Mouse (Mus musculus): Measurements from ENCODE around the gene Fbxw24.
"Not testable (repeated sequence)": the region's sequence is repeated elsewhere in the genome, so short reads cannot be mapped to it uniquely, and the experiment has no call there.

Gene Fbxw24

GRCm38 (mm10) chr9:109625957-109626356 is at the start of gene Fbxw24:
TSS of gene Fbxw24 (minus strand) at chr9:109626057.
- not testable (repeated sequence) for DNase-seq (ENCODE audit: low read depth, low spot score)

GRCm38 (mm10) chr9:109664552-109664951 is 38.7 kb upstream of the Fbxw24 start, which contains the start of gene Fbxw25:
TSS of gene Fbxw25 (minus strand) at chr9:109664652.
- not testable (repeated sequence) for DNase-seq (ENCODE audit: low read depth, low spot score)

GRCm38 (mm10) chr9:109606837-109607236 is 19.0 kb downstream of the Fbxw24 start:
- peak; percentile 2 for DNase-seq (ENCODE audit: low read depth, low spot score)

GRCm38 (mm10) chr9:109602128-109602527 is 23.7 kb downstream of the Fbxw24 start:
- DNase-seq (ENCODE audit: low read depth, low spot score): not testable (repeated sequence)

GRCm38 (mm10) chr9:109597226-109597625 is 28.6 kb downstream of the Fbxw24 start:
- DNase-seq (ENCODE audit: low read depth, low spot score): no peak

- DNase-seq (ENCODE audit: low read depth, low spot score): no peak
These were observed 31.0 kb downstream of the Fbxw24 start for GRCm38 (mm10) chr9:109594866-109595265.

- DNase-seq (ENCODE audit: low read depth, low spot score): not testable (repeated sequence)
These were observed 57.7 kb downstream of the Fbxw24 start, which contains the start of gene Fbxw15 for GRCm38 (mm10) chr9:109568162-109568561. TSS of gene Fbxw15 (minus strand) at chr9:109568262.

GRCm38 (mm10) chr9:109565546-109565945 is 60.3 kb downstream of the Fbxw24 start:
- no peak for DNase-seq (ENCODE audit: low read depth, low spot score)

- not testable (repeated sequence) for DNase-seq (ENCODE audit: low read depth, low spot score)
These were observed 63.8 kb downstream of the Fbxw24 start for GRCm38 (mm10) chr9:109562106-109562505.

- no peak for DNase-seq (ENCODE audit: low read depth, low spot score)
These were observed 73.4 kb downstream of the Fbxw24 start for GRCm38 (mm10) chr9:109552483-109552882.
